Mouse (Mus musculus): ENCODE measurements around the gene Rbl2.

- TF ChIP-seq EP300 (IDR thresholded peaks at IDR 0.05) (no peak), CTCF (IDR thresholded peaks at IDR 0.05) (no peak)
Measured at GRCm38 (mm10) chr8:91114428-91114827, 44.6 kb downstream of the Rbl2 start.
